Mouse (Mus musculus): ENCODE measurements around the gene Fads6.

Gene Fads6

GRCm38 (mm10) chr11:115275509-115275908 is 22.0 kb downstream of the Fads6 start:
- no peak for DNase-seq

GRCm38 (mm10) chr11:115274771-115275170 is 22.7 kb downstream of the Fads6 start:
- no peak for DNase-seq

GRCm38 (mm10) chr11:115274178-115274577 is 23.3 kb downstream of the Fads6 start:
- DNase-seq: no peak

GRCm38 (mm10) chr11:115273735-115274134 is 23.7 kb downstream of the Fads6 start:
- no peak for DNase-seq

- no peak for DNase-seq
Measured at GRCm38 (mm10) chr11:115272894-115273498, 24.5 kb downstream of the Fads6 start.

GRCm38 (mm10) chr11:115271481-115271880 is 26.0 kb downstream of the Fads6 start:
- no peak for DNase-seq

- DNase-seq: no peak
Measured at GRCm38 (mm10) chr11:115271052-115271451, 26.4 kb downstream of the Fads6 start.

- DNase-seq: peak; percentile 84
Measured at GRCm38 (mm10) chr11:115270148-115270861, 27.2 kb downstream of the Fads6 start.

- DNase-seq: no peak
Measured at GRCm38 (mm10) chr11:115269330-115270066, 28.0 kb downstream of the Fads6 start.

GRCm38 (mm10) chr11:115267958-115268357 is 29.5 kb downstream of the Fads6 start:
- DNase-seq: no peak

GRCm38 (mm10) chr11:115267061-115267883 is 30.2 kb downstream of the Fads6 start, which contains the start of gene Grin2c:
Grin2c (minus strand) TSS chr11:115267243.
- no peak for DNase-seq

- DNase-seq: no peak
Measured at GRCm38 (mm10) chr11:115266400-115266778, 31.1 kb downstream of the Fads6 start.

GRCm38 (mm10) chr11:115265771-115266399 is 31.6 kb downstream of the Fads6 start:
- DNase-seq: no peak

GRCm38 (mm10) chr11:115264862-115265668 is 32.4 kb downstream of the Fads6 start:
- DNase-seq: no peak

GRCm38 (mm10) chr11:115264136-115264861 is 33.2 kb downstream of the Fads6 start:
- no peak for DNase-seq

- DNase-seq: no peak
Measured at GRCm38 (mm10) chr11:115262954-115263353, 34.5 kb downstream of the Fads6 start.

- no peak for DNase-seq
Measured at GRCm38 (mm10) chr11:115259134-115259533, 38.3 kb downstream of the Fads6 start.

- DNase-seq: peak; percentile 31
Measured at GRCm38 (mm10) chr11:115257775-115258510, 39.5 kb downstream of the Fads6 start.

- no peak for DNase-seq
Measured at GRCm38 (mm10) chr11:115251258-115251657, 46.2 kb downstream of the Fads6 start.
